Mouse (Mus musculus): ENCODE data around the gene Hist1h1e. TPM values are rescaled to one million over a fixed set of nuclear protein-coding genes. Genes with fewer than 3 reads are reported as not detected.
A peak's percentile ranks its signal among the peaks of the same experiment; 100 is the strongest.
"Not testable (repeated sequence)": the region's sequence is repeated elsewhere in the genome, so short reads cannot be mapped to it uniquely, and the experiment has no call there.

Hist1h1e gene
- total RNA-seq, 2 experiments from 2014 or later: 327 to 388 TPM

- no peak for DNase-seq (ENCODE audit: low spot score in 2 of 2)
Measured at GRCm38 (mm10) chr13:23592614-23593013, 29.7 kb downstream of the Hist1h1e start.

- DNase-seq (ENCODE audit: low spot score in 2 of 2): not testable (repeated sequence)
Measured at GRCm38 (mm10) chr13:23591886-23592285, 30.5 kb downstream of the Hist1h1e start.

GRCm38 (mm10) chr13:23591206-23591605 is 31.2 kb downstream of the Hist1h1e start:
- DNase-seq (ENCODE audit: low spot score in 2 of 2): no peak

DNA sequence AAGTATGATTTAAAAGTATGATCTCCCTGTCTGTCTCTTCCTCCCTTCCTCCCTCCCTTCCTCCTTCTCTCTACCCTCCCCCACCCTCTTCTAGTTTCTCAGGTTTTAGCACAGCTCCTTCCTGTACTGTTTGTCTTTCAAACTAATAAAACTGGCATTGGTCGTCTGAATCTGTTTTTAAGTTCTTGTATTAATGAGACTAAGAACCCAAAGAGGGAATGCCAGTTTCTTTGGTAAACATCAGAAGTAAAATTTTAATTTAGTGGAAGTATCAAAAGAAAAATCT is 35.5 kb downstream of the Hist1h1e start:
- no peak for DNase-seq (ENCODE audit: low spot score in 2 of 2)

DNA sequence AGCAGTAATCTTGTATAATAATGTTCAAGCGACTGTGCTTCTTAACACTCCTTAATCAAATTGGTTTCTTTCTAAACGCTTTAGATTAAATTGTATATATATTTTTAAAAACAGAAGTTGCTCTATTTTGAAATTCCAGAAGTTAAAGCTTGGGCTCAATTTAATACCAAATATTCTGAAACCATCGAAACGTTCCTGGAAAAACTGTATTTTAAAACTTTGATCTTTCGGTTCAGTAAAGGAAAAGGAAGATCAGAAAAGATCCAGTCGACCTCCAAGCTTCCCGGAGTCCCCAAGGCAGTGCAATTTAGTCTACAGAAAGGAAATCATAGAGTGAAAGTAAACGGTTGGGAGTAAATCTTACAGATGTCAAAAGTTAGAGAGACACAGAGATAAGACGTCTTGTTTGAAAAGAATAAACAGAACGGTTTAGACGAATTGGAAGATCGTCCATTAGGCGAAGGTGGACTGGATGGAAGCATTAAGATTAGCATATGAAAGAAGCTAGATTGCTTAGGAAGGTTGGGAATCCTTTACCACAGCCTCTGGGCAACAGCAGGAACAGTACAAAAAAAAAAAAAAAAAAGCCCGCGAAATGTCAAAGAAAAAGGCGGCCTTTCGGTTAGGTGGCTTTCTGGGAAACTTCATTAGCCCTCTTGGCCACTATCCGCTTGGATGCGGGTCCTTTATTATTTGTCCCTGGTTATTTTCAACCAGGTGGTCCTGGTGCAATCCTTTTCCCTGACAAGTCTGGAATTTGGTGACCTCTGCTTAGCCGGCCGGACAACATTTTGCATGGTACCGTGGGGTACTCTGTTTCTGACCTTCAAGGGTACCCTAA is 36.0 kb downstream of the Hist1h1e start:
- no peak for DNase-seq (ENCODE audit: low spot score in 2 of 2)

DNA sequence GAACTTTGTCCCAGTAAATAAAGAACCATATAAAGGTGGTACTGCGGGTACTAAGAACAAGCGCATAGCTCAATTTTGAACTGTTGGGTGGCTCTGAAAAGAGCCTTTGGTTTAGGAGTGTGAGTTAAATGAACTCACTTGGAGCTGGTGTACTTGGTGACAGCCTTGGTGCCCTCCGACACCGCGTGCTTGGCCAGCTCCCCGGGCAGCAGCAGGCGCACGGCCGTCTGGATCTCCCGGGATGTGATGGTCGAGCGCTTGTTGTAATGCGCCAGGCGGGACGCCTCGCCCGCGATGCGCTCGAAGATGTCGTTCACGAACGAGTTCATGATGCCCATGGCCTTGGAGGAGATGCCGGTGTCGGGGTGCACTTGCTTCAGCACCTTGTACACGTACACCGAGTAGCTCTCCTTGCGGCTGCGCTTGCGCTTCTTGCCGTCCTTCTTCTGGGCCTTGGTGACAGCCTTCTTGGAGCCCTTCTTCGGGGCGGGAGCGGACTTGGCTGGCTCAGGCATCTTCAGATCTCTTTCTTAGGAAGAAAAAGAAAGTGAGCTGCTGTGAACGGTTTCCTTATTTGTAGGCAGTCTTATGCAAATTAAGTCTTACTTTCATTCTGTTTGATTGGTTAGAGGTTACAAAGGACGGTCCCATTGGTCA is 36.8 kb downstream of the Hist1h1e start:
- DNase-seq (ENCODE audit: low spot score in 2 of 2): peak in 1 of 2 experiments; percentile 43

DNA sequence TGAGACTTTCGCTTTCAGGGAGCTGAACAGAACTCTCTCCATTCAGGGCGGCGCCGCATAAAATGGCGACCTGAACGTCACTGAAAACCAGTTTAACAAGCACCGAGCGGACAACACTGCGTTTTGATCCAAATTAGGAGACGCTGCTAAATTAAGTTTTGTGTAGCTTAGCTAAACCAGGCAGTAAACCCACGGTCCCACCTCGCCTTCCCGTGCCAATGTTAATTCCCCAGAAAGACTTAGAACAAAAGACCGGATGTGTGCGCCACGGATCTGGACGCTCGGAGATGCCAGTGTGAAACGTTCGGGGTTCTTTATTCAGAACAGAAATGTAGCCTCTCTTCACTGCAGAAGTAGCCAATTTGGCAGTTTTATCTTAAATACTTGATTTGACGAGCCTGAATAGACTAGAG is 37.3 kb downstream of the Hist1h1e start:
- DNase-seq (ENCODE audit: low spot score in 2 of 2): peak in 1 of 2 experiments; percentile 50

DNA sequence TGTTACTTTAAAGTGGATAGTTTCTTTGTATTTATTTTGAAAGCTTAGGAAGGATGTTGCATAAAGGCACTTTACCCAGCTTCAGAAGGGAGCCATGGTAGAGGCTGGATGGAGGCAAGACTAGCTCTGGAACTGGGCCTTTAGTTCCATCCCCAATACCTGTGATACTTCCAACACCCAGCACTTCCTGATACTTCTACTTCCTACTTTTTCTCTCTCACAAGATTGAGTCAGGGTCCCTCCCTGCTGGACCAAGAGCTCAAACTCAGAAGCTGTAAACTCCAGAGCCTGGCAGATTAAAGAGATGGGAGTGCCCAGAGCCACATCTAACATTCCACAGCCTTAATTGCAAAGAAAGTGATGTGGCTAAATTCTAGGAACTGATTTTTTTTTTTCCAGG is 38.0 kb downstream of the Hist1h1e start:
- no peak for DNase-seq (ENCODE audit: low spot score in 2 of 2)

GRCm38 (mm10) chr13:23583387-23584068 is 38.8 kb downstream of the Hist1h1e start:
- no peak for DNase-seq (ENCODE audit: low spot score in 2 of 2)

- DNase-seq (ENCODE audit: low spot score in 2 of 2): no peak
Measured at GRCm38 (mm10) chr13:23582219-23583056, 39.9 kb downstream of the Hist1h1e start.

- DNase-seq (ENCODE audit: low spot score in 2 of 2): peak; percentile 83 to 96
Measured at GRCm38 (mm10) chr13:23581408-23582218, 40.7 kb downstream of the Hist1h1e start, which contains the start of gene Hist1h4d. Gene Hist1h4d (plus strand): TSS chr13:23581598.

GRCm38 (mm10) chr13:23577835-23578234 is 44.5 kb downstream of the Hist1h1e start:
- DNase-seq (ENCODE audit: low spot score in 2 of 2): no peak

- no peak for DNase-seq (ENCODE audit: low spot score in 2 of 2)
Measured at GRCm38 (mm10) chr13:23576906-23577639, 45.3 kb downstream of the Hist1h1e start.

GRCm38 (mm10) chr13:23576351-23576881 is 45.9 kb downstream of the Hist1h1e start:
- no peak for DNase-seq (ENCODE audit: low spot score in 2 of 2)

DNA sequence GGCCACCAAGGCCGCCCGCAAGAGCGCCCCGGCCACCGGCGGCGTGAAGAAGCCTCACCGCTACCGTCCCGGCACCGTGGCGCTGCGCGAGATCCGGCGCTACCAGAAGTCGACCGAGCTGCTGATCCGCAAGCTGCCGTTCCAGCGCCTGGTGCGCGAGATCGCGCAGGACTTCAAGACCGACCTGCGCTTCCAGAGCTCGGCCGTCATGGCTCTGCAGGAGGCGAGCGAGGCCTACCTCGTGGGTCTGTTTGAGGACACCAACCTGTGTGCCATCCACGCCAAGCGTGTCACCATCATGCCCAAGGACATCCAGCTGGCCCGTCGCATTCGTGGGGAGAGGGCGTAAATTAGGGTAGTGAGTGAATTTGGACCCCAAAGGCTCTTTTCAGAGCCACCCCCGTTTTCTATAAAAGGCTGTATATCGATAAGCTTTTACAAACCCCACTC is 46.5 kb downstream of the Hist1h1e start:
- not testable (repeated sequence) for DNase-seq (ENCODE audit: low spot score in 2 of 2)

GRCm38 (mm10) chr13:23575271-23575851 is 47.0 kb downstream of the Hist1h1e start, which contains the start of gene Hist1h3d:
Gene Hist1h3d (plus strand): TSS chr13:23575763.
- no peak for DNase-seq (ENCODE audit: low spot score in 2 of 2)

DNA sequence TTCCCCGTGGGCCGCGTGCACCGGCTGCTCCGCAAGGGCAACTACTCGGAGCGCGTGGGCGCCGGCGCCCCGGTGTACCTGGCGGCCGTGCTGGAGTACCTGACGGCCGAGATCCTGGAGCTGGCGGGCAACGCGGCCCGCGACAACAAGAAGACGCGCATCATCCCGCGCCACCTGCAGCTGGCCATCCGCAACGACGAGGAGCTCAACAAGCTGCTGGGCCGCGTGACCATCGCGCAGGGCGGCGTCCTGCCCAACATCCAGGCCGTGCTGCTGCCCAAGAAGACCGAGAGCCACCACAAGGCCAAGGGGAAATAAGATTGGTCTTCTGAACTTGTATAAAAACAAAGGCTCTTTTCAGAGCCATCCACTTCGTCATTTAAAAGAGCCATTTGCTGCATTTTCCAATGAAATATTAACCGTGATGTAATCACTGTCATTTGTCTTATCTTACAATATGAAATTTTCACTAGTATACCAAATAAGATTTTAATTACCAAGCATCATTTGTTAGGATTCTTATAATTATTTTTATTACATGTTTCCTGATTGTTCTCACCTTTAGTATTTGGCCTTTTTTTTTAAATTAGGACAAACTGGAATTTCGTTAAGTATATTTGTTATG is 47.7 kb downstream of the Hist1h1e start:
- DNase-seq (ENCODE audit: low spot score in 2 of 2): not testable (repeated sequence)

GRCm38 (mm10) chr13:23573898-23574524 is 48.3 kb downstream of the Hist1h1e start, which contains the start of the genes Hist1h2bf and Hist1h2ad:
Gene Hist1h2bf (minus strand): TSS chr13:23574196.
Gene Hist1h2ad (plus strand): TSS chr13:23574381.
- DNase-seq (ENCODE audit: low spot score in 2 of 2): peak; percentile 49 to 79
